Mouse (Mus musculus) layer of hippocampus, adult 18-20 months (tissue): ENCODE data around the gene Uba7. TPM values are rescaled to one million over a fixed set of nuclear protein-coding genes. Genes with fewer than 3 reads are reported as not detected.

Source experiments
- total RNA-seq, 2 experiments: library from RNA; stranded (reverse); gene quantifications; 2 replicates each; pipeline ENCODE4 v1.2.3; 2021

Uba7 gene
- total RNA-seq, 2 experiments from 2014 or later = 5.1 to 5.9 TPM

Other genes starting within 250 kb of the Uba7 start
- gene Rbm5, start 204.5 kb upstream of the Uba7 start, total RNA-seq = 100 to 1,000 TPM; 126 to 142 TPM
- 10 to 100 TPM; 52.3 to 59.6 TPM for gene Rbm6, start 102.3 kb upstream of the Uba7 start, total RNA-seq
- gene Mon1a, start 87.4 kb upstream of the Uba7 start, total RNA-seq = 10 to 100 TPM; 25.9 to 27.4 TPM
- gene Mst1r, start 68.6 kb upstream of the Uba7 start, total RNA-seq = 1 to 10 TPM; 1.9 TPM
- not detected for gene Actl11, start 47.0 kb upstream of the Uba7 start, total RNA-seq
- gene Camkv, start 39.8 kb upstream of the Uba7 start, total RNA-seq = 100 to 1,000 TPM; 554 to 575 TPM
- gene Traip, start 25.4 kb upstream of the Uba7 start, total RNA-seq = 10 to 100 TPM; 17.1 to 18.9 TPM
- 1 to 10 TPM; 2.0 TPM for gene Gm20661, start 7.6 kb downstream of the Uba7 start, total RNA-seq
- 10 to 100 TPM; 10.7 to 14.7 TPM for gene Inka1, start 10.4 kb downstream of the Uba7 start, total RNA-seq
- 1 to 10 TPM; 4.4 to 6.9 TPM for gene Cdhr4, start 17.0 kb downstream of the Uba7 start, total RNA-seq
- gene Gm20662, start 20.8 kb downstream of the Uba7 start, total RNA-seq = 1 to 10 TPM; 2.5 to 5.5 TPM
- 100 to 1,000 TPM; 241 to 243 TPM for gene Ip6k1, start 27.0 kb downstream of the Uba7 start, total RNA-seq
- 10 to 100 TPM; 15.5 to 17.2 TPM for gene Gmppb, start 73.7 kb downstream of the Uba7 start, total RNA-seq
- gene Amigo3, start 77.7 kb downstream of the Uba7 start, total RNA-seq = 1 to 10 TPM; 2.3 to 2.5 TPM
- not detected for gene Mst1, start 104.9 kb downstream of the Uba7 start, total RNA-seq
- gene Rnf123, start 107.8 kb downstream of the Uba7 start, total RNA-seq = 100 to 1,000 TPM in 1 of 2 experiments, 10 to 100 TPM in 1; 87.8 to 104 TPM
- 10 to 100 TPM; 27.0 to 35.7 TPM for gene Apeh, start 119.1 kb downstream of the Uba7 start, total RNA-seq
- 100 to 1,000 TPM; 228 to 231 TPM for gene Bsn, start 214.9 kb downstream of the Uba7 start, total RNA-seq